Mouse (Mus musculus): ENCODE results near the gene Amdhd1. TPM values are rescaled to one million over a fixed set of nuclear protein-coding genes. Genes with fewer than 3 reads are reported as not detected.
A peak's percentile ranks its signal among the peaks of the same experiment; 100 is the strongest.

Gene Amdhd1
- total and polyA plus RNA-seq, 3 experiments: not detected

- TF ChIP-seq USF1 (IDR thresholded peaks at IDR 0.05; ENCODE audit: low read depth, low read length) (no peak), UBTF (IDR thresholded peaks at IDR 0.05; ENCODE audit: borderline replicate concordance, insufficient read depth, low read depth, low read length) (no peak), CTCF (IDR thresholded peaks at IDR 0.05 in 2 of 3, conservative IDR thresholded peaks at IDR 0.05 in 1 of 3; ENCODE audit: control insufficient read depth in 1 of 3, insufficient read depth in 1 of 3, low read depth in 2 of 3, low read length in 3 of 3, poor library complexity in 1 of 3, severe bottlenecking in 1 of 3) (peak; percentile 52 to 76 (median 57)), GATA1 (IDR thresholded peaks at IDR 0.05; ENCODE audit: low read depth, low read length) (no peak), ZNF384 (IDR thresholded peaks at IDR 0.05; ENCODE audit: low read depth, low read length) (no peak), RAD21 (IDR thresholded peaks at IDR 0.05; ENCODE audit: low read depth, low read length) (peak; percentile 12), ZKSCAN1 (IDR thresholded peaks at IDR 0.05; ENCODE audit: low read depth, low read length) (no peak), MXI1 (IDR thresholded peaks at IDR 0.05; ENCODE audit: low read depth, low read length) (no peak), ZC3H11A (IDR thresholded peaks at IDR 0.05; ENCODE audit: low read depth, low read length) (no peak), TCF12 (IDR thresholded peaks at IDR 0.05; ENCODE audit: low read depth, low read length) (no peak), POLR2AphosphoS5 (IDR thresholded peaks at IDR 0.05; ENCODE audit: borderline replicate concordance, low read depth, low read length) (no peak), SMC3 (IDR thresholded peaks at IDR 0.05; ENCODE audit: low read depth, low read length) (peak; percentile 44; the same call in 1 of the 2 replicates), BHLHE40 (IDR thresholded peaks at IDR 0.05; ENCODE audit: borderline replicate concordance, low read depth, low read length) (no peak), MAZ (IDR thresholded peaks at IDR 0.05; ENCODE audit: low read depth, low read length) (no peak), GABPA (IDR thresholded peaks at IDR 0.05; ENCODE audit: low read depth, low read length) (no peak), MAFK (IDR thresholded peaks at IDR 0.05; ENCODE audit: borderline replicate concordance, low read depth, low read length) (no peak)
- H3K9me3 ChIP-seq (replicated peaks; ENCODE audit: insufficient read depth, low read length): no peaks in the 10 kb centered on the region
- peaks cover 0 to 3% of the 10 kb centered on the region in 2 experiments; a peak in 3 of 4 replicates for H3K36me3 ChIP-seq (ENCODE audit: control insufficient read depth in 1 of 2, insufficient read depth in 2 of 2, low read length in 2 of 2)
- H3K79me2 ChIP-seq (ENCODE audit: control insufficient read depth, insufficient read depth, low read length, poor library complexity): no peaks in the 10 kb centered on the region
- no peak overlapping the region for H3K4me3 ChIP-seq (ENCODE audit: control insufficient read depth in 1 of 2, insufficient read depth in 1 of 2, low read depth in 2 of 2, low read length in 2 of 2)
- H3K27ac ChIP-seq (ENCODE audit: control insufficient read depth, low read depth, low read length): no peak overlapping the region
- H3K27me3 ChIP-seq (ENCODE audit: control insufficient read depth in 1 of 2, insufficient read depth in 2 of 2, low read length in 2 of 2): no peaks in the 10 kb centered on the region
- no peak overlapping the region for H3K9ac ChIP-seq (ENCODE audit: control insufficient read depth, low read depth, low read length, poor library complexity, severe bottlenecking)
- DNase-seq (ENCODE audit: low read depth, low spot score): peak; percentile 23
- H3K4me1 ChIP-seq (ENCODE audit: control insufficient read depth in 1 of 2, insufficient read depth in 2 of 2, low read length in 2 of 2): no peaks in the 10 kb centered on the region; a peak in 1 of 4 replicates
Measured at GRCm38 (mm10) chr10:93485055-93485691, 54.7 kb downstream of the Amdhd1 start.

- Histone ChIP-seq H3K9ac (ENCODE audit: control insufficient read depth, low read depth, low read length, poor library complexity, severe bottlenecking) (no peak overlapping the region), H3K36me3 (ENCODE audit: control insufficient read depth in 1 of 2, insufficient read depth in 2 of 2, low read length in 2 of 2) (peaks cover 0 to 3% of the 10 kb centered on the region in 2 experiments; a peak in 3 of 4 replicates)
- TF ChIP-seq JUND (IDR thresholded peaks at IDR 0.05; ENCODE audit: low read depth, low read length): no peak
- no peak for TF ChIP-seq RAD21 (IDR thresholded peaks at IDR 0.05; ENCODE audit: low read depth, low read length)
Measured at GRCm38 (mm10) chr10:93484511-93484910, 55.3 kb downstream of the Amdhd1 start.

More at GRCm38 (mm10) chr10:93484511-93484910, 55.3 kb downstream of the Amdhd1 start:
- DNase-seq (ENCODE audit: low read depth, low spot score): no peak
- Histone ChIP-seq H3K27me3 (ENCODE audit: control insufficient read depth in 1 of 2, insufficient read depth in 2 of 2, low read length in 2 of 2) (no peaks in the 10 kb centered on the region), H3K79me2 (ENCODE audit: control insufficient read depth, insufficient read depth, low read length, poor library complexity) (no peaks in the 10 kb centered on the region), H3K9me3 (replicated peaks; ENCODE audit: insufficient read depth, low read length) (no peaks in the 10 kb centered on the region), H3K4me1 (ENCODE audit: control insufficient read depth in 1 of 2, insufficient read depth in 2 of 2, low read length in 2 of 2) (no peaks in the 10 kb centered on the region; a peak in 1 of 4 replicates), H3K4me3 (ENCODE audit: control insufficient read depth in 1 of 2, insufficient read depth in 1 of 2, low read depth in 2 of 2, low read length in 2 of 2) (no peak overlapping the region), H3K27ac (ENCODE audit: control insufficient read depth, low read depth, low read length) (no peak overlapping the region)

Other genes starting within 250 kb of the Amdhd1 start
- gene Elk3, start 228.9 kb downstream of the Amdhd1 start, total RNA-seq (2012; rRNA removed): 0.65 and 1.0 TPM in 2 replicates
- gene Elk3, start 228.9 kb downstream of the Amdhd1 start, polyA plus RNA-seq (2012; ENCODE audit: insufficient read depth in 1 of 2, insufficient read length in 2 of 2, low read depth in 1 of 2, low replicate concordance in 2 of 2, missing spikeins in 1 of 2): 1 to 10 TPM in 1 of 2 experiments, not detected in 1; 6.3 TPM
- 73.2 and 76.8 TPM in 2 replicates for gene Lta4h, start 86.6 kb downstream of the Amdhd1 start, total RNA-seq (2012; rRNA removed)
- gene Lta4h, start 86.6 kb downstream of the Amdhd1 start, polyA plus RNA-seq (2012; ENCODE audit: insufficient read depth in 1 of 2, insufficient read length in 2 of 2, low read depth in 1 of 2, low replicate concordance in 2 of 2, missing spikeins in 1 of 2): 10 to 100 TPM in 1 of 2 experiments, not detected in 1; 73.0 TPM
- 0.12 TPM in 1 of 2 replicates, not detected in the other for gene Hal, start 51.3 kb downstream of the Amdhd1 start, total RNA-seq (2012; rRNA removed)
- gene Hal, start 51.3 kb downstream of the Amdhd1 start, polyA plus RNA-seq (2012; ENCODE audit: insufficient read depth in 1 of 2, insufficient read length in 2 of 2, low read depth in 1 of 2, low replicate concordance in 2 of 2, missing spikeins in 1 of 2): under 1 TPM in 1 of 2 experiments, not detected in 1; 0.03 TPM
- not detected in 2 replicates for gene Ccdc38, start 599 bp upstream of the Amdhd1 start, total RNA-seq (2012; rRNA removed)
- gene Ccdc38, start 599 bp upstream of the Amdhd1 start, polyA plus RNA-seq (2012; ENCODE audit: insufficient read depth in 1 of 2, insufficient read length in 2 of 2, low read depth in 1 of 2, low replicate concordance in 2 of 2, missing spikeins in 1 of 2): under 1 TPM in 1 of 2 experiments, not detected in 1; 0.22 TPM
- gene Snrpf, start 49.7 kb upstream of the Amdhd1 start, total RNA-seq (2012; rRNA removed): 150 and 174 TPM in 2 replicates
- gene Snrpf, start 49.7 kb upstream of the Amdhd1 start, polyA plus RNA-seq (2012; ENCODE audit: insufficient read depth in 1 of 2, insufficient read length in 2 of 2, low read depth in 1 of 2, low replicate concordance in 2 of 2, missing spikeins in 1 of 2): 10 to 100 TPM in 1 of 2 experiments, not detected in 1; 91.5 TPM
- not detected in 2 replicates for gene Ntn4, start 100.6 kb upstream of the Amdhd1 start, total RNA-seq (2012; rRNA removed)
- gene Ntn4, start 100.6 kb upstream of the Amdhd1 start, polyA plus RNA-seq (2012; ENCODE audit: insufficient read depth in 1 of 2, insufficient read length in 2 of 2, low read depth in 1 of 2, low replicate concordance in 2 of 2, missing spikeins in 1 of 2): not detected